Mouse (Mus musculus) left cerebral cortex, postnatal 36 days (tissue): ENCODE data around the gene 4931406C07Rik. TPM values are rescaled to one million over a fixed set of nuclear protein-coding genes. Genes with fewer than 3 reads are reported as not detected.
"Not testable (repeated sequence)": the region's sequence is repeated elsewhere in the genome, so short reads cannot be mapped to it uniquely, and the experiment has no call there.

Experiments
- DNase-seq, 2 experiments: peaks; one replicate each; pipeline ENCODE4 v3.0.0; 2021 to 2022; ENCODE audit warnings: low spot score in 2 of 2, mixed read lengths in 1 of 2
- intact Hi-C: fragments of 180-260 bp; cut with DNase I; formaldehyde crosslinking; loops from one replicate; pipeline ENCODE4 v1.15.1; 2025
- total RNA-seq, 2 experiments: library from RNA; stranded (reverse); gene quantifications; 2 replicates each; pipeline ENCODE4 v1.2.3; 2021

4931406C07Rik gene
- 10 to 100 TPM; 18.1 to 24.5 TPM for total RNA-seq

DNA sequence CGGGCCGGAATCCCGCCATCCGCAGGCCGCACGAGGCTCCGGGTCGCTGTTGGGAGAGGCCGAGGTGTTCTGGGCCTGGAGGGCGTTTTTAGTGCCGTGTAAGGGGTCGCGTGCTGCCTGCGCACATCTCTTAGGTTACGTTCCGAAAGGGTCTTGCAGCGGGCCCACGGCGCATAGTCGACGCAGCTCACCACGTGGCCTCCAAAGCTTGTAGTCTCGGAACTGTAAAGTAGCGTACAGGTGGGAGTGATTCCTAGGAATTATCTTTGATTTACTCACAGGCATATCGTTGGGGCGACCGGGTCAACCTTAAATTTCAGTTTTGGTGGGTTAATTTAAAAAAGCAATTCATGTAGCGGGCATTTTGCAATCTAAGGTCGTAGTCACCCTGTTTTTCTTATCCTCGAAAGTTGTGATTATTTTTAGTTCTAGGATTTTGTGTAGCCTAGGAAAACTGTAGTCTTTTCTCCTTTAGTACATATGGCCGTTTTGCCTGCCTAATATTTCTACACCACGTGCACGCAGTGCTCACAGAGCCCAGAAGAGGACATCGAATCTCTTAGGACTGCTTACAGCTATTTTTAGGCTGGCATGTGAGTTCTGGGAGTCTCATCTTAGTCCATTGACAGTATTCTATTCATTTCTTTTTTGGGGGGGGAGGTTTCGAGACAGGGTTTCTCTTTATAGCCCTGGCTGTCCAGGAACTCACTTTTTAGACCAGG, at the start of gene 4931406C07Rik:
TSS of gene 4931406C07Rik (minus strand) at position 51 of the 722 bp plus-strand sequence.
- intact Hi-C loops, result loop anchor here (1.0 kb wide), 1 partner anchor 27 kb away; the partner anchor contains the start of gene Med17
- no peak for DNase-seq

DNA sequence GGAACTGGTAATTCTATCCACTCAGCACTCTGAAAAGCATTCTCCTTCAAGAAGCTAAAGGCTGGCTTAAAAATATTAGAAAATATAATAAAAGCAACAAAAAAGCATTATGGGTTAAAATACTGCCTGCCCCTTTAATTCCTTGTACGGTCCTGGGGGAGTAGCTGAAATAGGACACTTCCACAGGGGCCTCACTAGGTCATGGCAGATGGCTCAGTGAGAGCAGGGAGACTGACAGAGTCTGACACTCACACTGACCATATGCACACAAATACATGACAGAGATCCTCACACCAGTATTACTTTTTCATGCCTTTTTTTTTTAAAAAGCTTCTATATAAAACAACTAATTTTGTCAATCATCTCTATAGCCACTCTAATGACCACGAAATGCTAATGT, 43.7 kb upstream of the 4931406C07Rik start:
- no peak for DNase-seq
- intact Hi-C loops, result no loop called here

- DNase-seq, result no peak
- intact Hi-C loops, result no loop called here
These were observed 31.5 kb upstream of the 4931406C07Rik start for GRCm38 (mm10) chr9:15337776-15338175.

- no peak for DNase-seq
- intact Hi-C loops, result no loop called here
These were observed 12.0 kb upstream of the 4931406C07Rik start for GRCm38 (mm10) chr9:15318170-15318742.

- DNase-seq, result no peak
These were observed 11.2 kb upstream of the 4931406C07Rik start for GRCm38 (mm10) chr9:15317223-15318169.

GRCm38 (mm10) chr9:15316296-15316695, 10.0 kb upstream of the 4931406C07Rik start:
- intact Hi-C loops, DNase-seq: not testable (repeated sequence)

More at GRCm38 (mm10) chr9:15317223-15318169, 11.2 kb upstream of the 4931406C07Rik start:
- intact Hi-C loops, result no loop called here

- intact Hi-C loops, result no loop called here
- no peak for DNase-seq
These were observed 8.4 kb upstream of the 4931406C07Rik start for GRCm38 (mm10) chr9:15314619-15315018.

DNA sequence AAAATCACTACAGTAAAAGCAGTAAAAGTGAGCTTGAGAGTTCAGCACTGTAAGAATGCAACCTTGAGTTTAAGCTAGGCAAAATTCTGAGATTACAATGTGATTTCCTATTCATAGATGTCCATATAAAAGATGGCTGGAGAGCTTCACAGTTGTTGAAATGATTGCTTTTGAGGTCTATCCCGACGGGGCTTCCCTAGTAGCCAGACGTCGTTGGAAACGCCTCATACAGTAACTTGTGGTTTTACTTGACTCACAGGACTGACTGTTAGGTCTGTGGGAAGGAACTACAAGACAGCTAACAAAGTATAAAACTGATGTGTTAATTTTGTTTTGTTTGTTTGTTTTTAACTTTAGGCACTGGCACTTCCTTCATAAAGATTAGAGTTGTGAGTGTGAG, 7.4 kb upstream of the 4931406C07Rik start:
- intact Hi-C loops, result no loop called here
- DNase-seq, result no peak

- intact Hi-C loops, result no loop called here
- no peak for DNase-seq
These were observed 5.9 kb upstream of the 4931406C07Rik start for GRCm38 (mm10) chr9:15312054-15312735.

DNA sequence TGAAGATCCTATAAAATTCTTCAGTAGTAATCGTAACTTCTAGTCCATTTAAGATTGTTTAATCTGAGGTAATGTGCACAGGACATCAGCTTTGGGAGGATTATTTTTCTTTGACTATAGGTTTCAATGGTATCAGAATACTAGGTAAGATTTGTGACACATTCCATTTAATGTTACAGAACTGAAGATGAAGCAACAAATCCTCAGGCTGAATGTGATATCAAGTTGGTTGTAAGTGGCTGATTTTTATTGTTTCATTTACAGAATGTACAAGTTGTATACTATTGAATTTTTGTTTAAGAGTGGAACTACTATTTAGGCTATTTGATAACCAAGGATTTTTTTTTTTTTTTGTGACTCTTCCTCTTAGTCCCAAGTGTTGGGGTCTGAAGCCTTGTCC, 3.9 kb upstream of the 4931406C07Rik start:
- DNase-seq, result no peak
- intact Hi-C loops, result no loop called here

GRCm38 (mm10) chr9:15309425-15309824, 3.2 kb upstream of the 4931406C07Rik start:
- no peak for DNase-seq
- intact Hi-C loops, result no loop called here

DNA sequence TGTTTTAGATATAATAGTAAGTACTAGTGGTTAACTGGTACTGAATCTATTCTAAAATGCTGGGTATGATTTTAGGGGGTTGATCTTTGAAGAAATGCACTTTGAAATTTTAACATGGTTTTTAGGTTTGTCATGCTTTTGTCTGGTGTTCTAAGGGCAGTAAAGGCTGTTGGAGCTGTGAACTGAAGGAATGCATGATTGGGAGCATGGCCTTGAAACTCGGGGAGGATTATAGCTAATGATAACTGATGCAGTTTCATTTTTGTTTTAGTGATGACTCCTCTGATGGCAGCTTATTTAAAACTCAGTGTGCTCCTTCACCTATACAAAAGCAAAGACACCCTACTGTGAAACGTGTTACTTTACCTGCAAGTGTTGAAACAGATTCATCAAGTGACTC, 2.0 kb upstream of the 4931406C07Rik start:
- DNase-seq, result no peak
- intact Hi-C loops, result no loop called here

GRCm38 (mm10) chr9:15307257-15307656, 1.0 kb upstream of the 4931406C07Rik start:
- intact Hi-C loops, result no loop called here
- no peak for DNase-seq

DNA sequence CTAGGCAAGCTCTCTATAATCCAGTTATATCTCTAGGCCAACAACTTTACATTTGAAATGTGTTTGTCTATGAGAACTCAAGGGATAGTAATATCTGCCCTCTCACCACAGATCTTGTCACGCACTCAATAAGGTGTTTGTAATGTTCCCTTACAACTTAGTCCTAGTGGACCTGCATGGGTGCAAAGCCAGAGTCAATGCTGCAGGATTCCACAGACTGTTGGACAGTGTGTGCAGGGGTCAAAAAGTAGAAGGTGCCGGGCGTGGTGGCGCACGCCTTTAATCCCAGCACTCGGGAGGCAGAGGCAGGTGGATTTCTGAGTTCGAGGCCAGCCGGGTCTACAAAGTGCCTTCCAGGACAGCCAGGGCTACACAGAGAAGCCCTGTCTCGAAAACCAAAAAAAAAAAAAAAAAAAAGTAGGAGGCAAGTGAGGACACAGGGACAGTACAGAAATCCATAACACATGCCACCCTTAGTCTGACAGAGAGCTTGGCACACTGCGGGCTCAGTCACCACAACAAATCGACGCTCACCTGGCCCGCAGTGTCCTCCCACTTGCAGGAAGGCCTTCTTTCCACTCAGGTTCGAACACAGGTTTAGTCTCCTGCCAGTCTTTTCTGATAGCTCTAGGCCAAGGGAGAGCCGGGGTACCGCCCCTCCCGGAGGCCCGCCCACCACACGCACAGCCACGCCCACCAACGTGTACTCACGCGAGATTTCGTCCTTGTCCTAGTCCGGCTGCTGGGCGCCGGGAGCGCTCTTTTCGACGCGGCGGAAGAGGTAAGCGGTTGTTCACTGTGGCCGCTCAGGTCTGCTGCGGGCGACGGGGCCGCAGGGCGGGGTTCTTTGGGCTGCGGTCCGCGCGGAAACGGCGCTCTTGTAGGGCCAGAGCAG, 498 bp downstream of the 4931406C07Rik start, which contains the start of gene Taf1d:
TSS of gene Taf1d (plus strand) at position 712 of the 895 bp plus-strand sequence.
- intact Hi-C loops, result loop anchor here (1.0 kb wide), 1 partner anchor 26 kb away; the partner anchor contains the start of gene Med17
- DNase-seq, result peak; percentile 94 to 96

DNA sequence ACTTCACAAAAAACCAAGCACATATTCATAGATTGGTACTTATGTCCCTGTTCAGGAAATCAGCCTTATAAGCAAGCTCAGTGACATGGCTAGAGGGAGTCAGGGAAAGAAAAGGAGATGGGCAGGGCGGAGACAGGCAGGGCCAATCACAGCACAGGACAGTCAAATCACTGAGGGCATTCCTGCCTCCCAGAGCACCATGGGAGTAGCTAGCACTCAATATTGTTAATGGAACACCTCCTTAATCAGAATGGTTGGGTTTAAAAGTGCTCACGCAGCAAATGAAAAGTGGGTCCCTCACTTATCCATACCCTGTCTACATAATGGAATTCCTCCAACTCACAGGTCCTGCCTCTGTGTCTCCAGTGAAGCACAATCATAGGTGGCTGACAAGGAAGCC, 3.4 kb downstream of the 4931406C07Rik start:
- DNase-seq, result no peak
- intact Hi-C loops, result no loop called here

- intact Hi-C loops, DNase-seq: not testable (repeated sequence)
These were observed 4.2 kb downstream of the 4931406C07Rik start for GRCm38 (mm10) chr9:15302006-15302405.

DNA sequence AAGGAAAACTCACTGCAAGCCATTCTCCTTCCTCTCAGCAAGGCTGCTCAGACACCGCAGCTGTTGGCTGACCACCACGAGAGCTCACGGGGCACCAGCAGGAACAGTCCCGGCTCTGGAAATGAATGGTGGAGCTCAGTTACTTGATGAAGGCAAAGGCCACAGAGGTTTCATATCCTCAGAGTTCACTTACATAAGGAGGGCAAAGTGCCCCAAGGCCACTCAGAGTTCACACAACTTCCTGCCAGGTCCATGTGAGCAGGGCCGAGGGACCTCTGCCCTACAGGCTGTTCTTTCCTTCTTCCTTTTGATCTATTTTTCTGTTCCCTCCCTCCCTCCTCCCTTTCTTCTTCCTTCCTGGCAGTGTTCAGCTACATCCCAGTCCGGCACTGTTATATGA, 4.8 kb downstream of the 4931406C07Rik start:
- DNase-seq, result no peak
- intact Hi-C loops, result no loop called here

GRCm38 (mm10) chr9:15300056-15300455, 6.2 kb downstream of the 4931406C07Rik start:
- DNase-seq, result no peak
- intact Hi-C loops, result no loop called here
